In genomic region chr16:92535258-92535657, GRCm38 (mm10) we compare ENCODE assay signal across 24 mouse cellular contexts. TPM values are rescaled to one million over a fixed set of nuclear protein-coding genes. Genes with fewer than 3 reads are reported as not detected.
"Had no signal": no experiment of that assay in that cellular context is flagged by ENCODE, and none has a peak within 500 bp of the region (broad histone marks: within the 10 kb centered on the region; RNA-seq: fewer than 3 reads in every experiment).

No protein-coding gene starts in this region.

- ATAC-seq: midbrain, embryonic 16.5 days had no signal

- H3K9me3 ChIP-seq: midbrain, embryonic 10.5 days; neural tube, embryonic 13.5 days; stomach, embryonic 15.5 days had no signal

- H3K4me3 ChIP-seq: midbrain, embryonic 10.5 days; midbrain, embryonic 12.5 days; myocyte; neural tube, embryonic 13.5 days; neural tube, embryonic 15.5 days; stomach, embryonic 15.5 days had no signal

- H3K27ac ChIP-seq: liver, embryonic 14.5 days; macrophage; midbrain, embryonic 10.5 days; midbrain, embryonic 12.5 days; neural tube, embryonic 13.5 days; neural tube, embryonic 15.5 days; stomach, embryonic 15.5 days; stomach, postnatal 0 days had no signal

- H3K36me3 ChIP-seq: midbrain, embryonic 10.5 days; midbrain, embryonic 12.5 days; neural tube, embryonic 13.5 days; neural tube, embryonic 15.5 days; stomach, embryonic 15.5 days had no signal

- H3K4me2 ChIP-seq: lung, embryonic 14.5 days; midbrain, embryonic 12.5 days; neural tube, embryonic 13.5 days; neural tube, embryonic 15.5 days; stomach, embryonic 15.5 days had no signal

- DNase-seq: lung, adult 18-20 months; lung, embryonic 14.5 days; lung, postnatal 14 days; lung, postnatal 36 days; midbrain, embryonic 14.5 days; retina, postnatal 1 day; right cerebral cortex, adult 18-20 months; right cerebral cortex, postnatal 25 days; right cerebral cortex, postnatal 4 days; spleen, adult 18-20 months; thymus, adult 2 months; thymus, postnatal 25 days; thymus, postnatal 4 days had no signal

- H3K4me1 ChIP-seq: midbrain, embryonic 10.5 days; midbrain, embryonic 12.5 days; neural tube, embryonic 13.5 days; neural tube, embryonic 15.5 days; stomach, embryonic 15.5 days had no signal

- H3K27me3 ChIP-seq: midbrain, embryonic 12.5 days; neural tube, embryonic 13.5 days; neural tube, embryonic 15.5 days; stomach, embryonic 15.5 days had no signal

- H3K9ac ChIP-seq: liver, embryonic 14.5 days; lung, embryonic 14.5 days; midbrain, embryonic 12.5 days; neural tube, embryonic 13.5 days; neural tube, embryonic 15.5 days; stomach, embryonic 15.5 days had no signal

RNA-seq across cellular contexts. Expression of gene Clic6, which starts 49.7 kb away (rescaled TPM):
- total RNA-seq: megakaryocyte-erythroid progenitor cell, adult 5-6 weeks had no signal
- polyA plus RNA-seq: macrophage, myocyte had no signal
